Mouse (Mus musculus) thymus, postnatal 36 days (tissue): ENCODE data around the gene Steap3.

Experiments
- DNase-seq, 2 experiments: peaks; one replicate each; pipeline ENCODE4 v3.0.0; 2022; ENCODE audit warnings: mixed read lengths in 2 of 2

The Steap3 gene

DNA sequence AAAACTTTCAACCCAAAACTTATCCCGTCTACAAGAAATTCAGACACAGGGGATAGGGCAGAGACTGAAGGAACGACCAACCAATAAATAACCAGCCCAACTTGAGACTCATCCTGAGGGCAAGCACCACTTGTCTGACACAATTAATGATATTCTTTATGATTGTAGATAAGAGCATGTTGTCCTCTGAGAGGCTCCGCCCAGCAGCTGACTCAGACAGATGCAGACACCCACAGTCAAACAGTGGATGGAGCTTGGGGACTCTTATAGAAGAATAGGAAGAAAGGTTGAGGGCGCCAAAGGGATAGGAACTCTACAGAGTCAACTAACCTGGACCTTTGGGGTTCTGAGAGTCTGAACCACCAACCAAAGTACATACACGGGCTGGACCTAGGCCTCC is 22.7 kb downstream of the Steap3 start:
- DNase-seq: no peak

DNA sequence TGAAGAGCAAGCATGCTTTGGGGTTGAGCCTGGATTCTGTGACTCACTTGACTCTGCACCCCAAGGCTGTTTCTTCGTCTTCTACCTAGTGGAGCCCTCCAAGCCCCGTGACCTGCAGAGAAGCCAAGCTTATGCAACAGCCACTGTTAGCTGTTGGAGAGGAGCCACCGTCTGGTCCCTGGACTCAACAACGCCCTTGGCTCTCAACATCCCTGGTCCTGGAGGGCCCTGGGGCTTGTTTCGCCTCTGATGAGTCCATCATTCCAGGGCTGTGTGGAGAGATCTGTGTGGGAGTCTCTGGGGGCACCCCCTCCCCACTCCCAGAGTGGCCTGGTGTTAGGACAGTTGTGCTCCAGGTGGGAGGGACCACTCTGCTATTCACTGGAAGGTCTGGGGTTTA is 24.3 kb downstream of the Steap3 start:
- no peak for DNase-seq

DNA sequence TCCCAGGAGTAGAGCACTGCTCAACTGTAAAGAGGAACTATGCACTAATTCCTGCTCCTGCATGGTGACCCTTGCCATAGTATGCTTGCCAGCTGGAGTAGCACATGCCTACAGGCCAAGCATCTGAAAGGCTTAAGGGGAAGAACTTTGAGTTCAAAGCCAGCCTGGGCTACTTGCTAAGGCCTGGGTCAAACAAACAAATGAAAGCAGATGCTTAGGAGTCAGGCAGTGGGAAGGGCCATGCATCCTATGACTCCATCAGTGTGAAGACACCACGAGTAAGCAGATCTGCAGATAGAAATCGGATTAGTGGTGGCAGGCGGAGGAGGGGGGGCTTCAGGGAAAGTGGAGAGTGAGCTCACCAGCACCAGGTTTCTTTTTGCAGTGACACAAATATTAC is 25.2 kb downstream of the Steap3 start:
- DNase-seq: no peak

DNA sequence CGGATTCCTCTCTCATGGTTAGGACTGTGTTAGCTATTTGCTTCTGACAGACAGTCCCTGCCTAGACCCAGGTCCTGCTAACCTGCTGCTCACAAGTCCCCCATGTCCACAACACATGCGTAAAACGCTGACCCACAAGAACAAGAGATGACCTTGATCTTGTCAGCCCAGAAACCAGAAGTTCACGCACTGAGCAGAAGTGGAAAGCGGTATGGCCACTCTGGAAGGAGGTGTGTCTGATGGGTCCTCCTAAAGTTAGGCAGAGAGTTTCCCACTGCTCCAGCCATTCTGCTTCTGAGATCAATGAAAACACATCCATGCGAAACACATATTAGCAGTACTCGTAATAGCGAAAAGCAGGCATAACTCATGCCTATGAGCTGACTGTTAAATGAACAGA is 25.6 kb downstream of the Steap3 start:
- DNase-seq: no peak

DNA sequence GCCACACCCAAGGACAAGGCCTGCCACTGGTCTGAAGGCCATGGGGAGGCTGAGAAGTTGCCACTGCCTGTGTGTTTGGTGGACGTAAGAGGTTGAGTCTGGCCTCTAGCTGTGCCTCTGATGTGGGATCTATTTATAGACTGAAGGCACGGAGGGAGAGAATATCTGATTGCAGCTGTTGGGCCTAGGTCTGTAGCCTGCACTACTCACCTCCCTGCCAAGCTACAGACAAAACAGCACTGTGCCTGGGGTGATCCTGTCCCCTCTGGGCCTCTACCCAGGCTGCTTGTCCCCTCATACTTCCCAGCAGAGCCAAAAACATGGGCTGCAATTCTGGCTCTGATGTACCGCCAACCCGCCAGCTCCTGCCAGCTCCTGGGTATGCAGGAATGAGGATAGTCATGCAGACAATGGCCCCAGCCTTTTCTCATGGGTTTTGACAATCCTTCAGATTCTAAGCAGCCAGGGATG is 26.8 kb downstream of the Steap3 start:
- DNase-seq: no peak

DNA sequence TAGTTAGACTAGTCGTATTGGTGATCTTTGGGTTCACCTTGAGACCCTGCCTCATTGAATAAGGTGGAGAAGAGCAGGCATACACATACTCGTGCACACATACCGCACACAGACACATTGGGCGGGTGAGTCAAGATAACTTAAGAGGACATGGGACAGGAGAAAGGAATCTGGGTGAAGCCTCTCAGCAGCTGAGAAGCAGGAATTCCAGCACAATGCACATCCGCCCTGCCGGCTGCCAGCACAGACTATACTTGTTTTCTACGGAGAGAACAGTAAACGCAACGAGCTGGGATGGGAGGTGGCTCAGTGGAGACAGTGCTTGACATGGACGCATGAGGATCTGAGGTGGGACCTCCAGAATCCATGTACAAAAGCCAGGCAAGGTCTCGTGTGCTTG is 27.9 kb downstream of the Steap3 start:
- no peak for DNase-seq

DNA sequence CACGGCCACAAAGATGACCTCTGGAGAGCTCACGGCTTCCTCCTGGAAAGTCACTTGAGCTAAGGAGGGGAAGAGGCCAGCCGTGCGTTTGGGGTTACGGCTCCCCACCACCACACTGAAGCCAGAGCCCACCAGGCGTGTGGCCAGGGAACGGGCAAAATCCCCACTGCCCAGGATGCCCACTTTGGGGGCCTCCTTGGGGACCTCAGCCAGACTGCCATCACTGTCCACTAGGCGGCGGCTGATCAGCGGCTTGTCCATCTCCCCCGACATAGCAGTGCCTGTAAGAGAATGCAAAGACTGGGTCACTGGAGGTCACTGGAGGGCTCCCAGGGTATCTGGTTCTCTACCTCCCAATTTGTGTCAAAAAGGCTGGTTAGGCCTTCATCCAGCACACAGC is 28.5 kb downstream of the Steap3 start:
- DNase-seq: no peak

DNA sequence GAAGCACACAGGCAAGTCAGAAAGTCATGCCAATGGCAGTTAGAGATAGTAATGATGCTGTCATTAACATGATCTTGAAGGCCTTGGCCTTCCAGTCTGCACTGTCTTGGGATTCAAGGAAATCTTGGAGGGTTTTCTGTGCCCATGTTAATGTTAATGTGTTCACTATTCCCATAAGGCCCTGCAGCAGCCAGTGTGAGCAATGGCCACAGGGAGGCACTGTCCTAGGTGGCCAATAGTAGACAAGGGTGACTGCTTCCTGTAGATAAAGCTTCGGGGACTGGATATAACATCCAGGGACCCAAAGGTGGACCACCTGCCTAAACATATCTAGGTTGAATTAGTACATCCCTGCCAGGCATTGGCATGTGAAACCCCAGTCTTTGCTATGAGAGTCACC is 35.4 kb downstream of the Steap3 start:
- no peak for DNase-seq

DNA sequence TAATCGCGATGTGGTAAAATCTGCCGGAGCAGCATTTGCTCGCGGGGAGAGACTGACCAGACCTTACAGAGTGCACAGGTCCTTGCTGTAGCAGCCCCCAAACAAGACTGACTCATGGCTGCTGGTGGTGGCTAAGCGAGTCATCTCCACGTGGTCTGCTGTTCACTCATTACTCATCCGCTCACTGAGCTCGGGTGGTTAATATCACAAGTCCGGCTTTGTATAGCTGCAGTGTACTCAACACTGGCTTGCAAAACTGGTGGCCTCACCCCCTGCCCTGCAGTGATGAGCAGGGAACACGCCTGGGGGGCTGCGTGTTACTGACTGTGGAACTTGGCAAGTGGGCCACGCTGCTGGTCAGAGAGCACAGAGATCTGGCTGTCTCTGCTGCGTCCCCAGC is 36.1 kb downstream of the Steap3 start:
- no peak for DNase-seq

DNA sequence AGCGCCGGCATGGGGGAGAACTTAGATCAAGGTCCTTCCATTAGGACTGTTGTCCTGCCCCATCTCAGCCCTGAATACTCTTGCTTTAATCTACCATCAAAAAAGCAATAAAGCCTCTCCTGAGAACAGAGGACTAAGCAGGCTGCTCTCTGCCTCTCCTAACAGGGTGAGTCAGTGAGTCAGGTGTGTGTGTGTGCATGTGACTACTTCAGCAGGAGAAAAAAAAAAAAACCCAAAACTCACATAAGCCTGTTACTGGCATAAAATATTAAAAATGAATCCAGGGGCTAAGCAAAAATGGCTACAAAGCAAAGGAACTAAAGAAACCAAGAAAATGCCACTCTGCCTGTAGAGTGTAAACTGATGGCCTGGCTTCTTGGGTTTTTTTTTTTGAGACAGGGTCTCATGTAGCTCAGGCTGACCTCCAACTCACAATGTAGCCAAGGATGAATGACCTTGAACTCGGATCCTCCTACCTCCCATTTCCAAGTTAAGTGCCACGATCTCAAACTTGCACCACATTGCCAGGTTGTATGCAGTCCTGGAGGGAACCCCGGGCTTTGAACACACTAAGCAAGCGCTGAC is 36.8 kb downstream of the Steap3 start:
- no peak for DNase-seq

DNA sequence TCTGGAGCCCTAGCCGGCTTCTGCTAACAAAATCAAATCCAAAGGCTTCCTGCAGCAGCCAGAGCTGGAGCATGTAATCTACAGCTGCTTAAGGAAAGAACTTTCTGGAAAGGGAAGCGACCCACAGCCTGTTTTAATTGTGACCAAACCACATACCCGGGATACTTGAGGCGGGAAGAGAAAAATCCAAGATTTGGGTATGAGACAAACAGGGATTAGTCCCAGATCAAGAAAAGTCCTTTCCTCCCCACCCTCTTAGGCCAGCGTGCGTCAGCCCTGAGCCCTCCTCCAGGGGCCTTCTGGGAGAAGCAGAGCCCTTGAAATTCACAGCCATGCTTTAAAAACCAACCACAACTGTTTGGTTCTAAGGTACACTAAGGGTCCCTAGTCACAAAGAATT is 40.3 kb downstream of the Steap3 start:
- no peak for DNase-seq

DNA sequence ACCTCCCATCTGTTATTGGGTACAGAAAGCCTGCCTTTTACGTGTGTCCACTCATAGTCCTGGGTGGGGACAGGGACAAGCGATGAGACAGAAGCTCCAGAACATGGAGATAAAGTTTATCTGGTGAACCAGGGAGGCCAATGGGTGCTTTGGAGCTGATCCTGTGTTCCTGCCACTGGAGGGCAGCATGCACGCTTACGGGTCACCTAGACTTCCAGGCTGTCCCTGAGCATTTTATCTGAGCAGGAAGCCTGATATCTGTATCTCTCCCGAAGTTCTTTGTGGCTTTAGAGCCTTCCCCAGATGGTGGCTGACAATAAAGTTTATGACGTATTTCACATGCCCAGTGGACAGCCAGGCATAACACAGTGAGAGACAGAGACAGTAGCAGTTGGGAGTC is 41.2 kb downstream of the Steap3 start:
- no peak for DNase-seq

DNA sequence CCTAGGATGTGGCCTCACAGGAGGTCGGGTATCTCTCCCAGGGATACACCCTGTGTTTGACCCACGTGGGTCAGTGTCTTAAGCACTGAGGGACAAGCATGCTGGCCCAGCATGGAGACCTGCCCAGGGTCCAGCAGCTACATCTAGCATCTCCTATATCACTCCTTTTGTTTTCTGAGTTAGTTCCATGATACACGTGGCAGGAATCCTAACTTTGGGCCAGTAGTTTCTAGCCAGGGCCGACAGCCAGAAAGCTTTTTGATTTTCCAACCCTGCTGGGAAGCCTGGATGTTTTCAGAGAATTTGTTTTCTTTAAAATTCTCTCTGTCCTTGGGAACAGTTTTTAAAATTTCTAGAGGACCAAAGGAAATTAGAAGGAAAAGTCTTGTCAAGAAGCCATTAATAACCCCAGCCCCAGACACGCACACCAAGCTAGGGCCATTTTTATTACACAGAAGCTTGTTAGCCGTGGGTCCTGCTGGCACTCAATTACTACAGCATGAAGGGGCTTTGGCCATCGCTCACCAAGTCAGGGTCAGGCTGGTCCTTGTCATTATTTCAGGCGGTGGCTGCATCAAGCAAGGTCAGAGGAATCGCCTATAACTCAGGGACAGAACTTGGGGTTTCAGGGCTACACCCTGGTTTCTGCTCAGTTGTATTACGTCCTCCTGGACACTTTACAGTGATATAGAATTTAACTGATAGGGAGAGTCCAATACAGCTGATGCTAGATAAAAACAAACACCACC is 42.6 kb downstream of the Steap3 start:
- no peak for DNase-seq

DNA sequence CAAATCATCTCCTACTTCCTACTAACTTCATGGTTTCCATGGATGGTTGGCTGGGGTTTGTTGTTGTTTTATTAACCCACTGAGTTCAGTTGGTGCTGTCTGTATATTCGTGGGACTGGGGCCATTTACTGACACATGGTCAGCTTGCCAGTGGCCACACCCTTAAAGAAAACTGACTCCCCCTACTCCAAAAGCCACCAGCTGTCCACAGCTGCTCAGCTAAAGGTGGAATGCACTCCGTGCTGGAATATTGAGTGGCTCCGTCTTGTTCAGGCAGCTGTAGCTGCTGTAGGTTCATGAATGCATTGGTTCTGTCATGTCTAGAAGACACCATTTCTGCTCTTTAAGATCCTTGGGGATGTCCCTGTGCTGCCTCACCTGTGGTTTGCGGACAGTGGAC is 48.9 kb downstream of the Steap3 start:
- DNase-seq: no peak

DNA sequence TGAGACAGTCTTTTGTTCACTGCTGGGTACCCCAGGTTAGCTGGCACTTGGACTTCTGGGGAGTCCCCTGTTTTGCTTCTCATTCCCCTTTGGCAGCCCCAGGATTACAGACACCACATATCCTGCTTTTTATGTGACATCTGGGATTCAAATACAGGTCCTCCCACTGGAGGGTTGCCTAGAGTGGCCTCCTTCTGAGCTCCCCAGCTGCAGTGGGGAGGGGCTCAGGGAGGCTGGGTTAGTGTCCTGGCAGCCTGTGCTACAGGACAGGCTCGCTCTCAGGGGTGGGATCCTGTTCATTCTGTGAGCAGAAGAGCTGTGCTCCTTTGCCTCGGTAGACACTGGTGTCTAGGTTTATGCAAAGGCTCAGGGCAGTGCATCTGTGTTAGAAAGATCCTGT is 51.2 kb downstream of the Steap3 start:
- DNase-seq: no peak

DNA sequence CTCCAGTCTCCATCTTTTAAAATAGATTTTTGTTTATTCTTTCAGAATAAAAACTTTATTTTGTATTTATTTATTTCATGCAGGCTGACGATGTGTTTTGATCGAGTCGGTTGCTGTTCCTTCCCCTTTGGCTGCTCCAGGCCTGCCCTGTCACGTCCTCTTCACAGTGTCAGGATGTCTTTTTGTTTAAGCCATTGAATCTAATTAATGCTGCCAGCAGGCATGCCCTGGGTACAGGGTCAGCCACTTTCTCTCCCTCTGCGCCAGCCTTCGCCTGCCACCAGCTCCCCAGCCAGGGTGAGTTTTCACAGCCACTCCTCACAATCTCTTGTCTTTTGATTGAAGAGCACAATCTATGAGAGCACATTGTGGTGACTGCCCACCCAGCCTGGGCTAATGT is 51.7 kb downstream of the Steap3 start:
- no peak for DNase-seq

DNA sequence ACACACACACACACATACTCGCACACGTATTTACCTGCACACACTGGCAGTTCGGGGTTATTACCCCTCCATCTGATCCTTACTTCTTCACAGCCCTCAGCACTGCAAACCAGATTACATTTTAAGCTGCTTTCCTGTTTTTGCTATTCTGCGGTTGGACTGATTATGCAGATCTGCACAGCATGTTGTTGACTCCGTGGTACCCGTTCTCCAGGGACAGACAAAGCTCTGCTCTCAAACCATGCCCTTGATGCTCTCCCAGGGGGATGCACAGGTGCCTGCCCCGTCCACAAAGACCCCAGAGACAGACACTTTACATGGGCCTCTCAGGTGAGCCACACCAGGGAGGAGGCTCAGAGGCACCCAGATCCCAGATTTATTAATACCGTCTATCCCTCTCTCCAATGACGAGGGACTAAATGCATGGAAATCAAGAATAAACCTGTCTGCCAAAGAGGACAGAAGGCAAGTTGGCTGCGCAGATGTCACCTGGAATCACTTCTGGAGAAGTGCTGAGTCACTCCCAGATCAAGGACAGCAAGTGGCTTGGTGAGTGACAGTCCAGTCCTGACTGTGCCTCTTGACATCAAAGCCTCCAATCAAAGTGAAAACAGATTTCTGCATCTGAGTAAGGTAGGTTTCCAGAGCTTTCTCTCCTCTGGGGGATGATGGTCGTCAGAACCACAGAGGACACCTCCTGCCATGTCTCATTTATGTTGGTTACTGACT is 63.8 kb downstream of the Steap3 start:
- no peak for DNase-seq

DNA sequence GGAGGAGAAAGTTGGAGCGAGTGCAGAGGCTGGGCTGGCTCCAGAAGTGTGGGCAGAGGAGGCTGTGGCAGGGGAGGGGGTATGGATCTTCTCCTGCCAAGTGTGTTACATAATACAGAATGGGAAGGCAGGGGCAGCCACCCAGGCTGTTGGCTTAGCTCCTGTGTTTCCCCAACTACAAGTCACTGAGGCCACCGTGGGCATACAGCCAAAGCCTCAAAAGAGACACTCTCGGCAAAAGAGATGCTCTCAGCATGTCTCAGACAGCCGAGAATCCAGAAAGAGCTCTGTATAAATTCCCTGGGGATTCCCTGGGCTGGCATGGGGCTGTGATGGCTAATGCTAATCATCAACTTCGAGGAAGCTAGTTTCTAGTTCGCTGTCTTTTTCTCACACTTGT is 64.9 kb downstream of the Steap3 start:
- DNase-seq: no peak

DNA sequence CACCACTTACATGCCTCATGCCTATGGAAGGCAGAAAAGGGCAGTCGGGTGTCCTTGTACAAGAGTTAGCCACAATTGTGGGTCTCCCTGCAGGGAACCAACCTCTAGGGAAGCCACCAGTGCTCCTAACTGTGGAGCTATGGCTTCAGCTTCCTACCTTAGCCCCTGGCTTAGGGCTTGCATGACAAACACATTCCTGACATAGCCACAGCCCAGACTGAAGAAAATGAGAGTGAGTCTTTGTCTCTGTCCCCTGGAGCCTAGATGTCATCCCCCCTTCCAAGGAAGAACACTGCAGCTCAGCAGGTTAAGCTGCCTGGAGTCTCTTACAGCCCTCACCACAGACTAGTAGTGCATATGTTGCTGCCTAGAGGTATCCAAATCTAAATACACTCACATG is 67.7 kb downstream of the Steap3 start:
- no peak for DNase-seq

DNA sequence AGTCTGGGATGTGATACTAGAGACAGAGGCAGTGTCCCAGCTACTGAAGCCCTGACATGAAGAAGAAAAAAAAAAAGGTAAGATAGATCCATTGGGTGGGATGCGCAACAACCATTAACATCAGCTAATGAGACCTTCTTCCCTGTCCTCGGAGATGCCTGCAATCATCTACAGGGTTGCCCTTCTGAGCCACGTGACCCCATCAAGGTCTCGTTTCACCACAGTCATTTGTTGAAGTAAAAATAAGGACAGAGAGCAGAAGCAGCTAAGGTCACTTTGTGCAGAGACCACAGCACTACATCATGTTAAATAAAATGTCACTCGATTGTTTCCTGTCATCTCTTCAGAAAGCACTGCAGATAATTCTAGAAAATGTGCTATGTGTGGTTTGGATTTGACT is 68.7 kb downstream of the Steap3 start:
- DNase-seq: no peak

DNA sequence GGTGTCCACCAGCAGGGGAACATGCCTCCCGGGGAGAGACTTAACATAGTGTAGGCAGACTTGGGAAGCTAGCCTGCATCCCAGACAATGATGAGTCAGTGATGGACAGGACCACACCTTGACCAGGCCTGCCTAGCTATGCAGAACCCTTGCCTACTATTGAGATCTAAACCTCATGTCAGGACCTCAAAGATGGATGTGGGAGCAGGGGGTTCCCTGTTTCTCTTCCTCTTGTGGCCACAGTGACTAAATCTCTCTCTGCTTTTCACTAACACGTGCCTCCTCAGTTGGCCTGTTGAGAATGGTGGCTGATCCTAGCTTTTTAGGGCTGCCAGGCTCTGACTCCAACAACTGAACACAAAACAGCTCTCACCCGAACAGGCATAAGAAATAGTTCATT is 70.0 kb downstream of the Steap3 start:
- DNase-seq: no peak

DNA sequence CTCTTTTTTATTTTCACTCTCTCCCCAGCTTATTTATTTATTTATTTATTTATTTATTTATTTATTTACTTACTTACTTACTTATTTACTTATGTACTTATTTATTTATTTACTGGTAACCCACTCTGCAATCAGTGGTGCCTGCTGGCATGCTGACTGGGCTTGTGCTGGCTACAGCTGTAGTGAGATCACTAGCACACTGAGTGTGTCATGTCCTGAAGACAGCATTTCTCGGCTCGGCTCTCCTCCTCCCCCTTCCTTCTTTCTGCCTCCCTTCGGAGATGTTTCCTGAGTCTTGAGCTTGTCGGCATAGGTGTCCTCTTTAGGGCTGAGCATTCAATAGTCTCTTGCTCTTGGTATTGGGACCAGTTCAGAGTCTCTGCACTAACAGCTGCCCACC is 73.6 kb downstream of the Steap3 start:
- no peak for DNase-seq

DNA sequence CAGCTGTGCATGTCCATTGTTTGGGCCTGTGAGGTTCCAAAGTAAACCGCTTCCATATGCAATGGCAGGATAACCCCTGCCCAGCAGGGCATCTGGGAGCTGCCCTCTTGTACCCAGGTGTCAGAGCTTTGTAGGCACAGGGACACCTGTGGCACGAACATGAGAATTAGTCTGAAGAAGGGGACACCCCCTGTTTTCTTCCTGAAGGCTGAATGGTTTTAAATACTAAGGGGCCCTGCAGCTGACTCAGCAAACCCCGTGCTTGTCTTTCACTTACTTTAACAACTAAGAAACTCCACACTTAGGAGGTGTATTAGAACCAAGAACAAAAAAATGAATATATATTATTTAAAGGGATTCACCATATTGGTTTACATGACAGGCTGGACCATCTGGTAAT is 74.4 kb downstream of the Steap3 start:
- DNase-seq: no peak

DNA sequence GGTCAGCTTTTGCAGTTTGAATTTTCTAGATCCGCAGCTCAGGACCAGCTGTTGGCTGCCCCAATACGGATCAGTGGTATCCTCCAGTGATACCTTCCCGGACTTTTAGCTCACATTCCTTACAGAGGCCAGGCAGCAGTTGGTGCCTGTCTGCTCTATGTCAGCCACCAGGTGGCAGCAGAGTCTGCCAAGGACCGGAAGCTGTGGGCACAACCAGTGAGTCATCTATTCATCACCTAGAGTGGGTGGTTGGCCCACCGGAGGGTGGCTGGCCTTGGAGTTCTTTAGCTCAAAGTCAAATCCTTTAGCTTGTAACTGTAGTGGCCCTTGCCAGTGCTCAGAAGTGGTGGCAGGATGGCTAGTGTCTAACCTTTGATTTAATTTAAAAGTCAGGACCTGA is 75.3 kb downstream of the Steap3 start:
- DNase-seq: peak; percentile 68 to 69
